Mouse (Mus musculus) C2C12 (cell line): ENCODE results near the gene Arl15.

Experiments
- CEBPB ChIP-seq: IDR thresholded peaks from one replicate; pipeline ENCODE4 v1.6.1; 2011; ENCODE audit warnings: low read depth, mild to moderate bottlenecking, control low read depth, moderate library complexity
- CTCF ChIP-seq: IDR thresholded peaks from one replicate; pipeline ENCODE4 v1.5.1; 2011; ENCODE audit not compliant: control insufficient read depth, insufficient read depth, insufficient read length
- FOSL1 ChIP-seq: IDR thresholded peaks from one replicate; pipeline ENCODE4 v1.8.0; 2011; ENCODE audit warnings: mild to moderate bottlenecking, low read length; ENCODE audit not compliant: poor library complexity, insufficient read depth, severe bottlenecking
- MYOG ChIP-seq: IDR thresholded peaks from one replicate; pipeline ENCODE4 v1.6.1; 2011; ENCODE audit not compliant: control insufficient read depth, insufficient read length; ENCODE audit errors: extremely low read depth

DNA sequence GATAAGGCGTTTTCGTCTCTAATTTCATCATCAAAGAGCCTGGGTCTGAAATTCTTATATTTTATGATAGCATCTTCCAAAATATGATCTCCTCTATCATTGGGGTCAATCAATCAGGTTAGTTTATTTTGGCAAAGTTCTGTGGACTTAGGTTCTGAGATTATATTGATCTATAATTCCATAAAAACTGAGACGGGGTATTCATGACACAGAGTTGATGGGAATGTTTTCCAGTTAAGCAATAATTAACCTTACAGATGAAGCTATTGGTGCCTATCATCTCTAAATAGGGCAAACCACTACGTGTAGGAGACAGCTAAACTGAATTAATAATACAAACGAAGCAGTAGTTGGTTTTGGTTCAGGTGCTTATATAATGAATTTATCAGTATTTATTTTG, 292.5 kb downstream of the Arl15 start:
- TF ChIP-seq CTCF (no peak), CEBPB (no peak), FOSL1 (no peak), MYOG (no peak)
